Mouse (Mus musculus): ENCODE data around the gene Trio. TPM values are rescaled to one million over a fixed set of nuclear protein-coding genes. Genes with fewer than 3 reads are reported as not detected.
A peak's percentile ranks its signal among the peaks of the same experiment; 100 is the strongest.

Gene Trio
- polyA plus RNA-seq, 1 experiment = 17.5 TPM

GRCm38 (mm10) chr15:27789325-27789724 lies 236.3 kb downstream of the Trio start:
- Histone ChIP-seq H3K4me1 (ENCODE audit: control insufficient read depth, insufficient read depth, insufficient read length, low read length) (peaks cover 11% of the 10 kb centered on the region), H3K27ac (ENCODE audit: insufficient read depth, low read depth, low read length) (no peak overlapping the region), H3K36me3 (ENCODE audit: control insufficient read depth, insufficient read depth, low read length) (no peaks in the 10 kb centered on the region), H3K27me3 (ENCODE audit: control insufficient read depth, insufficient read depth, low read length) (no peaks in the 10 kb centered on the region), H3K4me3 (ENCODE audit: low read depth, low read length) (no peak overlapping the region)
- TF ChIP-seq CTCF (IDR thresholded peaks at IDR 0.05; ENCODE audit: extremely low read depth, insufficient read length, insufficient replicate concordance, low read depth, low read length) (no peak), POLR2A (IDR thresholded peaks at IDR 0.05; ENCODE audit: low read depth, low read length) (no peak)
- WGBS = 76% methylated on average over 3 of the region's 3 CpGs

- peak overlapping the region; percentile 27 for H3K27ac ChIP-seq (ENCODE audit: insufficient read depth, low read depth, low read length)
Observed at GRCm38 (mm10) chr15:27788122-27788759, 237.4 kb downstream of the Trio start.

GRCm38 (mm10) chr15:27787151-27787550 lies 238.5 kb downstream of the Trio start:
- H3K36me3 ChIP-seq (ENCODE audit: control insufficient read depth, insufficient read depth, low read length) = no peaks in the 10 kb centered on the region
- H3K27me3 ChIP-seq (ENCODE audit: control insufficient read depth, insufficient read depth, low read length) = no peaks in the 10 kb centered on the region
- H3K4me1 ChIP-seq (ENCODE audit: control insufficient read depth, insufficient read depth, insufficient read length, low read length) = peaks cover 20% of the 10 kb centered on the region
- WGBS = 87% methylated on average over 4 of the region's 4 CpGs
- H3K27ac ChIP-seq (ENCODE audit: insufficient read depth, low read depth, low read length) = peak overlapping the region; percentile 0; the same call in 1 of the 2 replicates
- TF ChIP-seq CTCF (IDR thresholded peaks at IDR 0.05; ENCODE audit: extremely low read depth, insufficient read length, insufficient replicate concordance, low read depth, low read length) = no peak
- H3K4me3 ChIP-seq (ENCODE audit: low read depth, low read length) = no peak overlapping the region

More at GRCm38 (mm10) chr15:27788122-27788759, 237.4 kb downstream of the Trio start:
- no peaks in the 10 kb centered on the region for H3K27me3 ChIP-seq (ENCODE audit: control insufficient read depth, insufficient read depth, low read length)
- WGBS = 78% methylated on average over 17 of the region's 17 CpGs
- TF ChIP-seq CTCF (IDR thresholded peaks at IDR 0.05; ENCODE audit: extremely low read depth, insufficient read length, insufficient replicate concordance, low read depth, low read length) (no peak), POLR2A (IDR thresholded peaks at IDR 0.05; ENCODE audit: low read depth, low read length) (no peak)
- H3K36me3 ChIP-seq (ENCODE audit: control insufficient read depth, insufficient read depth, low read length) = no peaks in the 10 kb centered on the region
- peak overlapping the region; percentile 52 for H3K4me3 ChIP-seq (ENCODE audit: low read depth, low read length)
- peaks cover 17% of the 10 kb centered on the region for H3K4me1 ChIP-seq (ENCODE audit: control insufficient read depth, insufficient read depth, insufficient read length, low read length)

DNA sequence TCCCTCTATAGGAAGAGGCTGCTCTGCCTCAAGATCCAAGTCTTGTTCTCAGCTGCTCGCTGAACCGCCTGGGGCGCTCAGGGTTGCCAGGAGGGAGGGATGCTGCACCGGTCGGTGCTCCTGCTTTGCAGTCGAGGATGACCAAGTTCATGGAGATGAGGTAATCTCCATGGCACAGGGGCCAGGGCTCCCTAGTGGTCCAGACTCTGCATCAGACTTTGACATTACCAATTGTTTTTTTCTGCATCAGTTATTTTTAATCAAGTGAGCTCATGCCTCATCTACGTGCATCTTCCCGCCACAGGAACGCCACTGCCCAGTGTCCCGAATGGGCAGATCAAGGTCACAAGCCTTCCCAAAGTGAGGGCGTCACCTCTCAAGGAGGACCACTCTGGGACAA lies 239.2 kb downstream of the Trio start:
- no peak overlapping the region for H3K4me3 ChIP-seq (ENCODE audit: low read depth, low read length)
- 72% methylated on average over 11 of the region's 11 CpGs for whole genome bisulfite sequencing
- H3K27ac ChIP-seq (ENCODE audit: insufficient read depth, low read depth, low read length) = no peak overlapping the region
- H3K36me3 ChIP-seq (ENCODE audit: control insufficient read depth, insufficient read depth, low read length) = no peaks in the 10 kb centered on the region
- no peaks in the 10 kb centered on the region for H3K27me3 ChIP-seq (ENCODE audit: control insufficient read depth, insufficient read depth, low read length)
- H3K4me1 ChIP-seq (ENCODE audit: control insufficient read depth, insufficient read depth, insufficient read length, low read length) = peaks cover 20% of the 10 kb centered on the region
- TF ChIP-seq POLR2A (IDR thresholded peaks at IDR 0.05; ENCODE audit: low read depth, low read length) (no peak), CTCF (IDR thresholded peaks at IDR 0.05; ENCODE audit: extremely low read depth, insufficient read length, insufficient replicate concordance, low read depth, low read length) (no peak)

- peak overlapping the region; percentile 71 for H3K27ac ChIP-seq (ENCODE audit: insufficient read depth, low read depth, low read length)
- H3K27me3 ChIP-seq (ENCODE audit: control insufficient read depth, insufficient read depth, low read length) = no peaks in the 10 kb centered on the region
- no peak for TF ChIP-seq POLR2A (IDR thresholded peaks at IDR 0.05; ENCODE audit: low read depth, low read length)
- TF ChIP-seq CTCF (IDR thresholded peaks at IDR 0.05; ENCODE audit: extremely low read depth, insufficient read length, insufficient replicate concordance, low read depth, low read length) = no peak
- 10% methylated on average over 12 of the region's 12 CpGs for WGBS
- H3K4me1 ChIP-seq (ENCODE audit: control insufficient read depth, insufficient read depth, insufficient read length, low read length) = peaks cover 20% of the 10 kb centered on the region
- H3K36me3 ChIP-seq (ENCODE audit: control insufficient read depth, insufficient read depth, low read length) = no peaks in the 10 kb centered on the region
- H3K4me3 ChIP-seq (ENCODE audit: low read depth, low read length) = no peak overlapping the region
Observed at GRCm38 (mm10) chr15:27785280-27786001, 240.2 kb downstream of the Trio start.

GRCm38 (mm10) chr15:27784126-27784563 lies 241.5 kb downstream of the Trio start:
- Histone ChIP-seq H3K4me1 (ENCODE audit: control insufficient read depth, insufficient read depth, insufficient read length, low read length) (peaks cover 20% of the 10 kb centered on the region), H3K27ac (ENCODE audit: insufficient read depth, low read depth, low read length) (peak overlapping the region; percentile 71), H3K4me3 (ENCODE audit: low read depth, low read length) (peak overlapping the region; percentile 38), H3K27me3 (ENCODE audit: control insufficient read depth, insufficient read depth, low read length) (no peaks in the 10 kb centered on the region), H3K36me3 (ENCODE audit: control insufficient read depth, insufficient read depth, low read length) (no peaks in the 10 kb centered on the region)
- no peak for TF ChIP-seq POLR2A (IDR thresholded peaks at IDR 0.05; ENCODE audit: low read depth, low read length)
- TF ChIP-seq CTCF (IDR thresholded peaks at IDR 0.05; ENCODE audit: extremely low read depth, insufficient read length, insufficient replicate concordance, low read depth, low read length) = no peak
- WGBS = 3% methylated on average over 10 of the region's 10 CpGs

DNA sequence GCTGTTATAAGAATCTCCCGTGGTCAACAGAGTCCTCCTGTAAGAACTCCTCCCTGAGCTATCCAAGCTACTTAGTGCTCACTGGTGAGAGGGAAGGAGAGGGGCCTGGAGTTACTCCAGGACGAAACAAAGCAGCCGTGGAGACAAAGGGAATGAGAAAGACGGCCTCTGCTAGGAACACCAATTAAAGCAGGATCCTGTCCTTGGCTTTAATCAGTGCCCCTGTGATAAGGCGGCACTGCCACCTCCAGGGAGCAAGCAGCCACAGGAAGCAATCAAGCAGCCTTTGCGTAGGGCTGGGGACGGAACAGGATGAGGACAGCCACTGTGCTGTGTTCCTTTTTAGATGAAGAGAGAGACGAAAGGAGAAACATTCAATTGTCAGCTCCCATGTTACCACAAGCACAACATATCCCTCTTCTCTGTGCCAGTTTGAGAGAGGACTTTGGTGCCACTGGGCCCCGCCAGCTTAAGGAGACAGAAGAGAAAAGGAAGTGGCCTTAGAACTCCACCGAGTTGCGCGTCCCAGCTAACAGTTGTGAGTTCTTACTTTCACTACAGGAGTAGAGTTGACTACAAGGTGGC lies 242.0 kb downstream of the Trio start:
- 5% methylated on average over 12 of the region's 12 CpGs for WGBS
- no peaks in the 10 kb centered on the region for H3K27me3 ChIP-seq (ENCODE audit: control insufficient read depth, insufficient read depth, low read length)
- no peak for TF ChIP-seq CTCF (IDR thresholded peaks at IDR 0.05; ENCODE audit: extremely low read depth, insufficient read length, insufficient replicate concordance, low read depth, low read length)
- no peak for TF ChIP-seq POLR2A (IDR thresholded peaks at IDR 0.05; ENCODE audit: low read depth, low read length)
- peak overlapping the region; percentile 71 for H3K27ac ChIP-seq (ENCODE audit: insufficient read depth, low read depth, low read length)
- H3K4me3 ChIP-seq (ENCODE audit: low read depth, low read length) = peak overlapping the region; percentile 38
- no peaks in the 10 kb centered on the region for H3K36me3 ChIP-seq (ENCODE audit: control insufficient read depth, insufficient read depth, low read length)
- peaks cover 20% of the 10 kb centered on the region for H3K4me1 ChIP-seq (ENCODE audit: control insufficient read depth, insufficient read depth, insufficient read length, low read length)
